Mouse (Mus musculus): Measurements from ENCODE around the gene Pprc1.

GRCm38 (mm10) chr19:46104187-46104557 lies 59.5 kb downstream of the Pprc1 start:
- TF ChIP-seq CTCF (IDR thresholded peaks at IDR 0.05; ENCODE audit: borderline replicate concordance, control insufficient read depth, extremely low read depth, insufficient read depth, low read length, poor library complexity) (no peak), POLR2A (IDR thresholded peaks at IDR 0.05; ENCODE audit: control insufficient read depth, extremely low read depth, insufficient read depth, low read length, poor library complexity) (no peak)
